Comparison of ENCODE assay signal across 30 mouse cellular contexts in the genomic region with DNA sequence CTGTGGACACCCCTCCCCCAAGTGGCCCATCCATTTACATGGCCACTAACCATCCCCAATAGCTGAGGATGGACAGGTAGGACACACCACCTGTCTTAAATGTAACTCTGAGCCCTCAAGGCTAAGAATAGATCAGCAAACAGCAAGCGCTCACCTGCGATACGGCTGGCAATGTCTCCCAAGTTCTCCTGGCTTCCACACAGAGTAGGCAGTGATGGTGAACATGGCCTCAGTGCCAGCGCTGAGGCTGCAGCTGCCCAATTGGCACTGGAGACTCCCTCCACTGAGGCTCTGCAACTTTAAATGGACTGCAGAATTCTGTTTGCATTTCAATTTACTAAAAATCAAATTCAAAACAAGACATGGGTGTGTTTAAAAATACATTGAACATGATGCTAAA.
DNase-seq lines count a peak whose midpoint lies in the region; ATAC-seq lines count a peak whose summit lies in the region.
"Had no signal": no experiment of that assay in that cellular context is flagged by ENCODE, and none has a peak within 500 bp of the region (broad histone marks: within the 10 kb centered on the region; RNA-seq: fewer than 3 reads in every experiment).

No protein-coding gene starts in this region.

- no peaks in the 10 kb centered on the region for H3K4me1 ChIP-seq in heart, embryonic 12.5 days (replicated peaks)
- H3K4me1 ChIP-seq: hindbrain, embryonic 10.5 days; hindbrain, embryonic 15.5 days; kidney, embryonic 15.5 days; neural tube, embryonic 12.5 days had no signal

- peak; percentile 83 for DNase-seq in heart, adult 11 months
- peak; percentile 53 for DNase-seq in cerebellum, adult 8-10 months
- DNase-seq in cerebellum, postnatal 25 days, result peak; percentile 74 to 82
- no peak for DNase-seq in lung, postnatal 4 days
- no peak for DNase-seq in retina, postnatal 1 day
- no peak for DNase-seq in adrenal gland, adult 2 months
- DNase-seq: adrenal gland, postnatal 14 days; heart, postnatal 14 days; kidney, adult 11 months; kidney, postnatal 36 days; layer of hippocampus, postnatal 36 days; liver; lung, adult 2 months; lung, postnatal 10 days; midbrain, embryonic 14.5 days; right cerebral cortex, postnatal 25 days; thymus, postnatal 14 days had no signal

- H3K4me2 ChIP-seq in heart, embryonic 12.5 days, result no peak overlapping the region
- H3K4me2 ChIP-seq: embryonic facial prominence, embryonic 15.5 days; forebrain, embryonic 15.5 days; hindbrain, embryonic 15.5 days; kidney, embryonic 15.5 days; neural tube, embryonic 12.5 days; stomach, embryonic 15.5 days had no signal

- no peak overlapping the region for H3K27ac ChIP-seq in heart, embryonic 12.5 days (ENCODE audit: poor library complexity, severe bottlenecking)
- H3K27ac ChIP-seq: embryonic facial prominence, embryonic 10.5 days; embryonic facial prominence, embryonic 15.5 days; forebrain, embryonic 15.5 days; hindbrain, embryonic 10.5 days; hindbrain, embryonic 15.5 days; kidney, embryonic 15.5 days; liver, embryonic 14.5 days; neural tube, embryonic 12.5 days; stomach, embryonic 15.5 days had no signal

- H3K9me3 ChIP-seq in heart, embryonic 12.5 days (replicated peaks), result 0 out of 2 replicates have a peak, but pooled peaks cover 3% of the 10 kb centered on the region
- H3K9me3 ChIP-seq: embryonic facial prominence, embryonic 10.5 days; embryonic facial prominence, embryonic 15.5 days; forebrain, embryonic 15.5 days; G1E; hindbrain, embryonic 10.5 days; hindbrain, embryonic 15.5 days; kidney, embryonic 15.5 days; neural tube, embryonic 12.5 days; stomach, embryonic 15.5 days had no signal

- no peak for ATAC-seq in heart, embryonic 12.5 days (ENCODE audit: insufficient number of reproducible peaks, low FRiP score)
- ATAC-seq in cerebellum, adult (ENCODE audit: insufficient number of reproducible peaks, low FRiP score, low TSS enrichment), result peak; percentile 94
- ATAC-seq: inflammation-experienced regulatory T-cells, adult 6 months had no signal

- H3K4me3 ChIP-seq in heart, embryonic 12.5 days, result no peak overlapping the region
- H3K4me3 ChIP-seq: embryonic facial prominence, embryonic 10.5 days; embryonic facial prominence, embryonic 15.5 days; forebrain, embryonic 15.5 days; hindbrain, embryonic 10.5 days; hindbrain, embryonic 15.5 days; kidney, embryonic 15.5 days; neural tube, embryonic 12.5 days; stomach, embryonic 15.5 days had no signal

- 88% methylated on average over 4 of the region's 4 CpGs for WGBS in heart, embryonic 12.5 days

- no peaks in the 10 kb centered on the region for H3K27me3 ChIP-seq in heart, embryonic 12.5 days (replicated peaks)
- H3K27me3 ChIP-seq: embryonic facial prominence, embryonic 15.5 days; forebrain, embryonic 15.5 days; hindbrain, embryonic 15.5 days; kidney, embryonic 15.5 days; neural tube, embryonic 12.5 days; stomach, embryonic 15.5 days had no signal

- no peaks in the 10 kb centered on the region for H3K36me3 ChIP-seq in heart, embryonic 12.5 days
- H3K36me3 ChIP-seq: embryonic facial prominence, embryonic 10.5 days; embryonic facial prominence, embryonic 15.5 days; forebrain, embryonic 15.5 days; G1E; hindbrain, embryonic 10.5 days; hindbrain, embryonic 15.5 days; kidney, embryonic 15.5 days; neural tube, embryonic 12.5 days; stomach, embryonic 15.5 days had no signal

- H3K9ac ChIP-seq in heart, embryonic 12.5 days, result no peak overlapping the region
- H3K9ac ChIP-seq: embryonic facial prominence, embryonic 15.5 days; forebrain, embryonic 15.5 days; hindbrain, embryonic 15.5 days; kidney, embryonic 15.5 days; liver, embryonic 14.5 days; neural tube, embryonic 12.5 days; stomach, embryonic 15.5 days had no signal

Comparison
In these comparisons a context has a peak if more than half of its experiments do, and no peak if none do; other contexts are left out.
1. DNase-seq: peak in heart, adult 11 months (single experiment), cerebellum, adult 8-10 months (single experiment) and cerebellum, postnatal 25 days (2 of 2); none in lung, postnatal 4 days (0 of 2), retina, postnatal 1 day (single experiment) and adrenal gland, adult 2 months (single experiment).